Mouse (Mus musculus): ENCODE measurements around the gene Ccdc117.

DNA sequence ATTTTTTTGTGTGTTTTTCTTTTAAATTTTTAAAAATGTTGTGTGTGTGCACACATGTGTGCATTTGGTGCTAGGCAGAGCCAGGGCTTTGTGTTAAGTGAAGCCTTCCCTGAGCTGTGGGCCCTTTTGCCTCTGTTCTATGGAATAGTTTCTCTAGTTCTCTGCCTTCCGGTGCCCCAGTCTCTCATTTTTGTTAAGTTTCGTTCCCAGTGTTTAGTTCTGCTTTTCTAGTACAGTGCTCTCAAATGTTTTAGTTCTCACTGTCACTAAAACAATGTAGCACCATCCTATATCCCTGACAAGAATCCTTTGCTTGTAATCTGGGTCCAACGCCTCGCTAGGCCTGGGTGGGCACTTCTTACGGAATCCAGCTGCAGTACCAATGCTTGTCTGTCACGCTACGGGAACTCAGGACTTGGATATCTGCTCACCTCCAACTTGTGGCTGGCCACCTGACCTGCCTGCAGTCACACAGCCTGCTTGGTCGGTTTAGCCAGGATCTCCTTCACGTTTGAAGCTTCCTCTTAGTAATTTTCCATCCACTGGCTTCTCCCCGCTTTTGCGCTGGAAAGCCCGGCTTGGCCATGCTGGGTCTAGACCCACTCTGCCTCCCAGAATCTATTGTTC lies 29.8 kb downstream of the Ccdc117 start:
- no peak for TF ChIP-seq CTCF (IDR thresholded peaks at IDR 0.05; ENCODE audit: extremely low read depth, insufficient read depth, low read length)
- TF ChIP-seq POLR2A (IDR thresholded peaks at IDR 0.05; ENCODE audit: extremely low read depth, insufficient read depth, low read length), result no peak

Measured in cortical plate, adult 2 months (tissue).